Mouse (Mus musculus) lung, embryonic 15.5 days (tissue): ENCODE measurements around the gene Pnkp. TPM values are rescaled to one million over a fixed set of nuclear protein-coding genes. Genes with fewer than 3 reads are reported as not detected.
A peak's percentile ranks its signal among the peaks of the same experiment; 100 is the strongest.

Experiments used
- ATAC-seq: fragments of 200-750 bp; cut with Nextera tagmentation; 2 replicates; pipeline ENCODE4 v1.8.0; 2017; ENCODE audit warnings: moderate number of reproducible peaks, borderline replicate concordance; ENCODE audit not compliant: low FRiP score, low TSS enrichment; ENCODE audit errors: extremely low read depth
- H3K27ac ChIP-seq: fragments of 300-500 bp; sonication (generic); 2 replicates; pipeline ENCODE4 v1.5.1; 2015; ENCODE audit warnings: moderate library complexity, mild to moderate bottlenecking, inconsistent platforms
- H3K27me3 ChIP-seq: fragments of 300-500 bp; sonication (generic); 2 replicates; pipeline ENCODE4 v1.6.1; 2015; ENCODE audit warnings: inconsistent platforms
- H3K36me3 ChIP-seq: fragments of 300-500 bp; sonication (generic); 2 replicates; pipeline ENCODE4 v1.6.1; 2015; ENCODE audit warnings: inconsistent platforms
- H3K4me1 ChIP-seq: fragments of 300-500 bp; sonication (generic); 2 replicates; pipeline ENCODE4 v1.6.1; 2015; ENCODE audit warnings: inconsistent platforms
- H3K4me2 ChIP-seq: fragments of 300-500 bp; sonication (generic); 2 replicates; pipeline ENCODE4 v1.6.1; 2015; ENCODE audit warnings: inconsistent platforms, mild to moderate bottlenecking, moderate library complexity
- H3K4me3 ChIP-seq: fragments of 300-500 bp; sonication (generic); 2 replicates; pipeline ENCODE4 v1.5.1; 2015; ENCODE audit warnings: mild to moderate bottlenecking, inconsistent platforms
- H3K9ac ChIP-seq: fragments of 300-500 bp; sonication (generic); 2 replicates; pipeline ENCODE4 v1.6.1; 2015; ENCODE audit warnings: inconsistent platforms
- H3K9me3 ChIP-seq: fragments of 300-500 bp; sonication (generic); 2 replicates; pipeline ENCODE4 v1.6.1; 2016; ENCODE audit warnings: inconsistent platforms
- WGBS: fragments of 180-500 bp; shearing (Covaris S2); methylation state at CpG from one replicate; pipeline ENCODE4 v1.1.7; 2015; 5-methylcytosine and 5-hydroxymethylcytosine counted together
- polyA plus RNA-seq: library from polyadenylated mRNA; unstranded; fragments of >200 nt; fragmentation: Nextera tagmentation; extraction: Ambion mirVana; gene quantifications from 2 replicates; pipeline ENCODE4 v1.2.1, GENCODE M21; 2015

Gene Pnkp
- polyA plus RNA-seq, 1 experiment from 2014 or later: 37.6 TPM

DNA sequence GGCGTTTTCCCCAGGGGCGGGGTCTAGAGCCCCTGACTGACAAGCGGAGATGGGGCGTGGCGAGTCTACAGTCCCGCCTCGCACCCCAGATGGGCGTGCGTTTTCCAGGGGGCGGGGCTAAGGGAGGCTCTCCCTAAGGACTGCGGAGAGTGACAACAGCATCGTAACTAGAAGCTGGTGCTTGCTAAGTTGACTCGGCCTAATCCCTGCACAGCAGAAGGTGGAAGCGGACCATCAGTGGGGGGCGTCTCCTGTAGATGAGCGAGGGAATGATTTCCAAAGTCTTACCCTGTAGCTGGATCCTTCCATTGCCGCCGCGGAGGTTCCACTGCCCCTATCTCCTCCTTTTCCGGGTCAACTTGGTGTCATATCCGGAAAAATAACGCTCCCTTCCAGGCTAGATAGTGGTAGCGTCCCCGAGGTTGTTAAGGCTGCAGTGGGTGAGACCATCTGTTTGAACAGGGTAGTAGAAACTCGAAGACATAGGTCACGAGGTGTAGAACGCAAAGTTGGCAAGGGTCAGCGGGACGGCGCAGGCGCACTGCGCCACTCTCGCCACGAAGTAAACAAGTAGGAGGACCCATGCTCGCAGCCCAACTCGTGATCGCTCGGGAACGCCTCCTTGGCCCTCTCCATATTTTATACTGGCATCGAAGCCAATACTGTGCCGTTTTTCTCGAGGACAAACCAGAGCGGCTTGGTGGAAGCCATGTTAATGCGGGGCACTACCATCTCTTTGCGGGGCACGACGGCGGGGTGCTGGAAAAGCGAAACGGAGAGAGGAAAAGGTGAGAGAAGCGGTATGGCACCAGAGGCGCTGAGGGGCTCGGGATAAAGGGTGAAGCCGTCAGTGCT lies 8.2 kb upstream of the Pnkp start, which contains the start of the genes Akt1s1 and Tbc1d17:
Gene Akt1s1, plus strand, starts transcription at position 431 of the 855 bp plus-strand sequence.
Gene Tbc1d17, minus strand, starts transcription at position 519 of the 855 bp plus-strand sequence.
- H3K27ac ChIP-seq: peak within 1 kb of the TSS; percentile 98
- H3K36me3 ChIP-seq: peaks cover 40% of the 10 kb centered on the region
- no peaks in the 10 kb centered on the region for H3K9me3 ChIP-seq
- H3K4me2 ChIP-seq: peak within 1 kb of the TSS; percentile 76
- peaks cover 37% of the 10 kb centered on the region for H3K4me1 ChIP-seq
- peak; percentile 86 for ATAC-seq
- WGBS: under 1% methylated on average over 54 of the region's 54 CpGs
- peak within 1 kb of the TSS; percentile 60 for H3K4me3 ChIP-seq
- no peaks in the 10 kb centered on the region for H3K27me3 ChIP-seq
- peak within 1 kb of the TSS; percentile 67 for H3K9ac ChIP-seq

DNA sequence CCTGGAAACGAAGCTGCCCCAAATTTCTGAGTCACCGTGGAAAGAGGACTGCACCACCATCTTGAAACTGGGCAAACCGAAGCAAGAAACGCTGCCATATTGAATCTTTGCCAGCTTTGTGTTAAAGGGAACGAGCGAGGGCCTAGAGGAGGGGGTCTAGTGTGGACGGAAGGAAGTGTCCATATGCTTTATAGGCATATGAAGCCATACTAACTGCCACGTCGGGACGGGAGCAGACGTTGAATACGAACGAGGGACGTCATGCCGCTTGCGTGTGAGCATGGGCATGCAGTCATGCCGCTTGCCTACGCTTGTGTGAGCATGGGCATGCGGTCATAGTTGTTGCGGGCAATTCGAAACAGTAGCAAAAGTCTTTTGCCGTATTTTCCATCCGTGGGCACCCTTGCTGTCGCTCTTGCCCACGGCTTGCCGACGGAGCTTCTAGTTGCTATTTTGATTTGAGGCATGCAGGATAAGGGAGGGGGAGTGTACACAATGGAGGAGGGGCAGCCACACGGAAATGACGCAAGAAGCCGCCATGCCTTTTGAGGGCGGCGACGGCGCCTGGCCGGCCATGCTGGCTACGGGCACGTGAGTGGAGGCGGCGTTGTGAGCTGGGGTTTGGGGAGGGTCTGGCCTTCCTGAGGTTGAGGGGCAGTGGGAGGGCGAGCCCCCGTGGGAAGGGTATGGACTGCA lies 7.4 kb upstream of the Pnkp start:
- ATAC-seq: peak; percentile 74
- Histone ChIP-seq H3K4me2 (peak overlapping the region; percentile 76), H3K27me3 (no peaks in the 10 kb centered on the region), H3K9me3 (no peaks in the 10 kb centered on the region), H3K4me1 (peaks cover 44% of the 10 kb centered on the region), H3K36me3 (peaks cover 32% of the 10 kb centered on the region), H3K9ac (peak overlapping the region; percentile 67), H3K27ac (peak overlapping the region; percentile 98), H3K4me3 (peak overlapping the region; percentile 60)
- under 1% methylated on average over 41 of the region's 41 CpGs for WGBS

DNA sequence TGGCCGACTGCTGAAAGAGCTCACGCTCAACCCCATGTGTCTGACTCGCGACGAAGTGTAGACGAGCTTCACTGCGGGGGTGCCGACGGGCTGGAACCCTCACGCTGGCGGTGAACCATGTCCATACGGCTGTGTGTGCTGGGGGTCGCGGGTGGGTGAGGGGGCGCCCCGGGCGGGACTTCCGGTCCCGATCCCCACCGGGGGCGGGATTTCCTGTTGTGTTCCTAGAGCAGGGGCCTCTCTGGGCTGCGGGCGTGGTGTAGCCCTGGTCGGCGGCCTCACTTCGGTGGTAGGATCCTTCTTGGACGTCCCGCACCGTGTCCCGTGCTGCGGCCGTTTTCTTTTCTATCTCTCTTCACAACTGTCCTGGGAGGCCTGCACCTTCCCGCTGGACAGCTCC lies 6.8 kb upstream of the Pnkp start:
- WGBS: 1% methylated on average over 33 of the region's 33 CpGs
- peaks cover 27% of the 10 kb centered on the region for H3K36me3 ChIP-seq
- peak overlapping the region; percentile 67 for H3K9ac ChIP-seq
- peak overlapping the region; percentile 98 for H3K27ac ChIP-seq
- ATAC-seq: peak; percentile 47
- peaks cover 49% of the 10 kb centered on the region for H3K4me1 ChIP-seq
- peak overlapping the region; percentile 60 for H3K4me3 ChIP-seq
- no peaks in the 10 kb centered on the region for H3K27me3 ChIP-seq
- H3K4me2 ChIP-seq: peak overlapping the region; percentile 76
- no peaks in the 10 kb centered on the region for H3K9me3 ChIP-seq

DNA sequence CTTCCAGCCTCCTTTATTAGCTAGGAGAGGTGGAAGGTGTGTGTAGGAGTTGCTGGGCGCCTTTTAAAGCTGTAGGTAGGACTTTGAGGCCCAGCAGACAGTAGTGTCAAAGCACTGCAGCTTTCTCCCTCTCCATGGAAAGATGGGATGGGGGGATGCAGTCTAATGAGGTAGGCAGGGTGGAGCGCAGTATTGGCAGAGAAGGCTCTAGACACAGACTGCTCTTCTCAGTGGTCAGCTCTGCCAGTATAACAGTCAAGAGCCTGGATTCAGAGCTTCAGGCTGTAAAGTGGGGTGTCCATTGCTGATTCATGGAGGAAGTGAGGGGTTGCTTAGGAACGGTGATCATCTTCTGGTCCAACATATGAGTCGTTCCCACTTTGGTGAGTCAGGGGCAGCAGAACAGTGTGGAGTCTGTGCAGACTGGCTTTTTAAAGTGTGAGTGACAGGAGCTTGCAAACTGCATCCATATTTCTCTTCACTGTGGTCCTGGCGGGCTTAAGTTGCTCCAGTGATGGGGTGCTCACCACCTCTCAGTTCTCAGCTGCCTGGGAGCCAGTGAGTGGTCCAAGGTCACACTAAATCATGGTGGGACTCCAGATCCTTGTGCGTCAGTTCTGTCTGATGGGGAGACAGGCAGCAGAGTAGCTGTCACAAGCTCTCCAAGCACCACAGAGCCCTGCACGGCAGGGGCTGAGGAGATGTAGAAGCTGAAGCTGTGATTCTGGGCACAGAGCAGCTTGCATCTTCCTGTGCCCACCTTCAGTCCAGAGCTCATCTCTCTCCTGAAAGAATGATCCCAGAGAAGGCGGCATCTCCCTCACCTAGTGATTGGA lies 5.9 kb upstream of the Pnkp start:
- Histone ChIP-seq H3K27me3 (no peaks in the 10 kb centered on the region), H3K4me3 (peak overlapping the region; percentile 60), H3K27ac (peak overlapping the region; percentile 98), H3K4me1 (peaks cover 55% of the 10 kb centered on the region), H3K9ac (peak overlapping the region; percentile 67), H3K9me3 (no peaks in the 10 kb centered on the region), H3K4me2 (peak overlapping the region; percentile 76), H3K36me3 (peaks cover 18% of the 10 kb centered on the region)
- ATAC-seq: no peak
- 68% methylated on average over 8 of the region's 8 CpGs for WGBS

DNA sequence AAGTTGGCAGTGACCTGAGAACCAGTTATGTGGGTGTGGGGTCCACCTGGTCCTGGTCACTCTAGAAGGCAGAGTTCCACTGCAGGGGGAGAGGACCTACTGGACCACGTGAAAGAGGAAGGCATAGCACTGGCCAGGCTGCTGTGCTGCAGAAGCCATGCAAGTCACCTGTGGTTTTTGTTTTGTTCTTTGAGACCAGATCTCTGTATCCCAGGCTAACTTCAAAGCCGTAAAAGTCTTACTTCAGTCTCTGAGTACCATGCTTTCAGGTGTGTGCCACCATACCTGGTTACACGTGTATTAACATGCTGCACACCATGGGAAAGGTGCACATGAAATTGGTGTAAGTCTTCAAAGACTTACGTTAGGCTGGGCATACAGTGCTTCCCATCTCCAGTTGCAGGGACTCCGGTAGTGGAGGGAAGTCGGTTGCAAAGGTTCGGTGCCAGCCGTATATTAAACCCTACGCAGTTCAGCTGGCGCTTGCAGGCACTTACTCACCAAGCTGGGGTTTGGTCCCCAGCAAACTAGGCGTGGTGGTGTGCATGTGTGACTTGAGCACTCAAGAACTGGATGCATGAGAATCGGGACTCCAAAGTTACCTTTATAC lies 5.2 kb upstream of the Pnkp start:
- H3K4me2 ChIP-seq: no peak overlapping the region; the same call in 1 of the 2 replicates
- no peak overlapping the region for H3K27ac ChIP-seq
- no peak for ATAC-seq
- H3K4me1 ChIP-seq: peaks cover 62% of the 10 kb centered on the region
- peaks cover 11% of the 10 kb centered on the region for H3K36me3 ChIP-seq
- H3K4me3 ChIP-seq: 0 out of 2 replicates have a peak overlapping the region, but pooled peaks have one; percentile 60
- H3K9me3 ChIP-seq: no peaks in the 10 kb centered on the region
- H3K9ac ChIP-seq: no peak overlapping the region
- H3K27me3 ChIP-seq: no peaks in the 10 kb centered on the region
- 93% methylated on average over 12 of the region's 12 CpGs for WGBS

DNA sequence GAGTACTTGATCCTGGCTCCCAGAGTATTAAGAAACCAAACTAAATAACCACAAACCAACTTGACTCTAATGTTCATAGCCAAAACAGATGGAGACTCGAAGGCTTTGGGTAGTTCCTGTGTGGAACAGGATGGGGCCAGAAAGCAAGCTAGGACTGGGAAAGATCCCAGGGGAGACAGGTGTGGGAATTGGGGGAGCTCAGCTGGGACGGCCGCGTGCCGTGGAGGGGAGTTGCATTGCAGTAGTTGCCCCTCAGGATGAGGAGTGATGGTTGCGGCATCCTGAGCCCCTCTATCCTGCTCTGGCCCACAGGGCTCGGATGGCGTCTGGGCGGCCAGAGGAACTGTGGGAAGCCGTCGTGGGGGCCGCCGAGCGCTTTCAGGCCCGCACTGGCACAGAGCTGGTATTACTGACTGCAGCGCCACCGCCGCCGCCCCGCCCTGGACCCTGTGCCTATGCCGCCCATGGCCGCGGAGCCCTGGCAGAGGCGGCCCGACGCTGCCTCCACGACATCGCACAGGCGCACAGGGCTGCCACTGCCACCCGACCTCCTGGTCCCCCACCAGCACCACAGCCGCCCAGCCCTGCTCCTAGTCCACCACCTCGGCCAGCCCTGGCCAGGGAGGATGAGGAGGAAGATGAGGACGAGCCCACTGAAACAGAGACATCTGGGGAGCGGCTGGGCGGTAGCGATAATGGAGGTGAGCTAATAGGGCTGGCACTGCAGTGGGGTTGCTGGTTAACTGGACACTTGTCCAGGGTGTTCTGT lies 4.5 kb upstream of the Pnkp start:
- Histone ChIP-seq H3K27ac (no peak overlapping the region), H3K4me1 (peaks cover 60% of the 10 kb centered on the region), H3K36me3 (peaks cover 8% of the 10 kb centered on the region; the same call in 1 of the 2 replicates), H3K4me3 (no peak overlapping the region), H3K9me3 (no peaks in the 10 kb centered on the region), H3K27me3 (no peaks in the 10 kb centered on the region), H3K9ac (no peak overlapping the region), H3K4me2 (no peak overlapping the region; the same call in 1 of the 2 replicates)
- WGBS: 85% methylated on average over 36 of the region's 36 CpGs
- ATAC-seq: no peak

DNA sequence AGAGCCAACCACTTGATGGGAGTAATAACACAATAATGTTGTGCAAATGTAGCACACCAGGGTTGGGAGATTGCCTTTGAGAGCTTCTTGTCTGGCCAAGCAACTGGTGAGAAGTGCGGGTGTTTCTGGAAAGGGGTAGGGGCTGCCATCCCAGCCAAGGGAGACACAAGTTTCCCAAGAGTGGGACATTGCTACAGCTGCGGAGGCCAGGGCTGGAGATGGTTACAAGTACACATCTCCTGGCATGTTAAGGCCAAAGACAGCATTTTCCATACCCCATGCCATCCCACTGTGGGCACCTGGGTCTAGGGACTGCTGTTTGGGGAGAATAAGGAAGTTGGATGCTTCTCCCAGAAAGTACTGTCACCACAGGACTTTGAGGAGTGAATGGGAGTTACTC lies 3.9 kb upstream of the Pnkp start:
- H3K4me2 ChIP-seq: peak overlapping the region; percentile 8; the same call in 1 of the 2 replicates
- no peak overlapping the region for H3K4me3 ChIP-seq
- 85% methylated on average over 2 of the region's 2 CpGs for whole genome bisulfite sequencing
- no peaks in the 10 kb centered on the region for H3K9me3 ChIP-seq
- peaks cover 8% of the 10 kb centered on the region; the same call in 1 of the 2 replicates for H3K36me3 ChIP-seq
- no peak overlapping the region for H3K9ac ChIP-seq
- no peaks in the 10 kb centered on the region for H3K27me3 ChIP-seq
- ATAC-seq: no peak
- H3K27ac ChIP-seq: no peak overlapping the region
- H3K4me1 ChIP-seq: peaks cover 60% of the 10 kb centered on the region

DNA sequence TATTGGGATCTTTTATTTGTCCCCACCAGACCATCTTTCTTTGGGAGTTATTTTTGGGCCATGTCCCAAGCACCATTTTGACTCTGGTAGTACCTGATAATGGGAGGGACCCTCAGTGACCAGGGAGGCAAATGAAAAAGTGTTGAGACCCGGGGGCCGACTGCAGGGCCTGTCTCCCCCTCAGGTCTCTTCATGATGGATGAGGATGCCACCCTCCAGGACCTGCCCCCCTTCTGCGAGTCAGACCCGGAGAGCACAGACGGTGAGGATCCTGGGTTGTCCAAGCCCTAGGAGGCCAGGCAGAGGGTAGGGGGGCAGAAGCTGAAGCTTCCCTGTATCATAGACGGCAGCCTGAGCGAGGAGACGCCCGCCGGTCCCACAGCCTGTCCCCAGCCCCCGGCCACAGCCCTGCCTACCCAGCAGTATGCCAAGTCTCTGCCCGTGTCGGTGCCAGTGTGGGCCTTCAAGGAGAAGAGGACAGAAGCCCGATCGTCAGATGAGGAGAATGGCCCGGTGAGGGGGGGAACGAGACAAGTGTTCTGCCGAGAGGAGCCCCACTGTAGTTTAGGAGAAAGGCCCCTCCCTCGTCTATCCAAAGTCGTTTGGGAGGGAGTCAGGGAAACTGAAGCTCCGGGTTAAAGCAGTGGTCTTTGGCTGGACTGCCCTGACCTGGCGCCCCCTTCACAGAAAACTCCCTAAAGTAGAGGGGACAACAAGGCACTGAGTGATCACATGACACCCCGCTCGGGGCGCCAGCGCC lies 3.2 kb upstream of the Pnkp start:
- Histone ChIP-seq H3K4me3 (peak overlapping the region; percentile 53), H3K36me3 (peaks cover 8% of the 10 kb centered on the region; the same call in 1 of the 2 replicates), H3K9ac (peak overlapping the region; percentile 69), H3K27ac (peak overlapping the region; percentile 98), H3K9me3 (no peaks in the 10 kb centered on the region), H3K4me1 (peaks cover 65% of the 10 kb centered on the region), H3K27me3 (no peaks in the 10 kb centered on the region), H3K4me2 (peak overlapping the region; percentile 97)
- WGBS: 19% methylated on average over 26 of the region's 26 CpGs
- ATAC-seq: no peak

DNA sequence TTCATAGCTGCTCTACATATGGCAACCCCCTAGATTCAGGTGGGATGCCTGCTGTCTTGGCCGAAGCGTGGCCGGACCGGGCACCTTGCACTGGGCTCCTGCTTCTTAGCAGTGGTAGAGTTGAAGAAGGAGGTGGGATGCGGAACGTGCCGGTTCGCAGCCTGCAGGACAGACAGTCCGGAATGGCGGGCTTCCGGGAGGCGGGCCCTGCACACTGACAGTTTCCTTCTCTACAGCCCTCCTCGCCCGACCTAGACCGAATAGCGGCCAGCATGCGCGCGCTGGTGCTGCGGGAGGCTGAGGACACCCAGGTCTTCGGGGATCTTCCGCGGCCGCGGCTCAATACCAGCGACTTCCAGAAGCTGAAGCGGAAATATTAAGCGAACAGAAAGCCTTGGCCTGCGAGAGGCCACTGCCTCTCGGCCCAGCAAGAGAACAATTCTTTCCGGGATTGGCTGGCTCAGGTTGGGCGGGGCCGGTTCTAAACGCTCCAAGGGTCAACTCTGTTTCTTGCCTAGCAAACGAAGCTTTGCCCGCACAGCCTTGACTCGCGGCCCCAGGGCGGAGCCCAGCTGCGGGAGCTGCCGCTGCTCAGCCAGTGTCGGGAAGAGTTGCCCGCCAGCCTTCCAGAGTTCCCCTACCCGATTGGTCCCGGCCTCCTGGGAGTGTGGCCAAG lies 2.4 kb upstream of the Pnkp start:
- Histone ChIP-seq H3K27ac (peak overlapping the region; percentile 98), H3K36me3 (peaks cover 8% of the 10 kb centered on the region; the same call in 1 of the 2 replicates), H3K27me3 (no peaks in the 10 kb centered on the region), H3K9me3 (no peaks in the 10 kb centered on the region), H3K4me2 (peak overlapping the region; percentile 97), H3K9ac (peak overlapping the region; percentile 69), H3K4me1 (peaks cover 66% of the 10 kb centered on the region), H3K4me3 (peak overlapping the region; percentile 53)
- 2% methylated on average over 45 of the region's 45 CpGs for WGBS
- ATAC-seq: peak; percentile 52
